Mouse (Mus musculus) neural tube, embryonic 12.5 days (tissue): ENCODE measurements around the gene Itgb2. TPM values are rescaled to one million over a fixed set of nuclear protein-coding genes. Genes with fewer than 3 reads are reported as not detected.

Source experiments
- ATAC-seq: fragments of 200-750 bp; cut with Nextera tagmentation; 2 replicates; pipeline ENCODE4 v1.8.0; 2017; ENCODE audit warnings: low read depth, mild to moderate bottlenecking, moderate TSS enrichment, moderate library complexity; ENCODE audit not compliant: low FRiP score
- H3K27ac ChIP-seq: fragments of 300-500 bp; sonication (generic); 2 replicates; pipeline ENCODE4 v1.5.1; 2016
- H3K27me3 ChIP-seq: fragments of 300-500 bp; sonication (generic); replicated peaks from 2 replicates; pipeline ENCODE4 v1.6.1; 2016; ENCODE audit warnings: mild to moderate bottlenecking
- H3K36me3 ChIP-seq: fragments of 300-500 bp; sonication (generic); 2 replicates; pipeline ENCODE4 v1.6.1; 2016; ENCODE audit warnings: mild to moderate bottlenecking
- H3K4me1 ChIP-seq: fragments of 300-500 bp; sonication (generic); 2 replicates; pipeline ENCODE4 v1.6.1; 2016
- H3K4me2 ChIP-seq: fragments of 300-500 bp; sonication (generic); replicated peaks from 2 replicates; pipeline ENCODE4 v1.6.1; 2016; ENCODE audit warnings: mild to moderate bottlenecking
- H3K4me3 ChIP-seq: fragments of 300-500 bp; sonication (generic); 2 replicates; pipeline ENCODE4 v1.5.1; 2016
- H3K9ac ChIP-seq: fragments of 300-500 bp; sonication (generic); 2 replicates; pipeline ENCODE4 v1.6.1; 2016; ENCODE audit warnings: mild to moderate bottlenecking
- H3K9me3 ChIP-seq: fragments of 300-500 bp; sonication (generic); 2 replicates; pipeline ENCODE4 v1.6.1; 2016; ENCODE audit warnings: mild to moderate bottlenecking
- WGBS: fragments of 180-500 bp; shearing (Covaris S2); methylation state at CpG from one replicate; pipeline ENCODE4 v1.1.7; 2016; 5-methylcytosine and 5-hydroxymethylcytosine counted together
- polyA plus RNA-seq: library from polyadenylated mRNA; unstranded; fragments of >200 nt; fragmentation: Nextera tagmentation; extraction: Ambion mirVana; gene quantifications from 2 replicates; pipeline ENCODE4 v1.2.1, GENCODE M21; 2016

The Itgb2 gene
- polyA plus RNA-seq, 1 experiment from 2014 or later: 1.4 TPM

- Histone ChIP-seq H3K27ac (peak overlapping the region; percentile 75; the same call in 1 of the 2 replicates), H3K9me3 (no peaks in the 10 kb centered on the region), H3K36me3 (peaks cover 15% of the 10 kb centered on the region), H3K4me1 (peaks cover 11% of the 10 kb centered on the region; the same call in 1 of the 2 replicates), H3K4me3 (peak overlapping the region; percentile 67), H3K9ac (peak overlapping the region; percentile 76; the same call in 1 of the 2 replicates), H3K4me2 (peak overlapping the region; percentile 70), H3K27me3 (no peaks in the 10 kb centered on the region)
- 42% methylated on average over 1 of the region's 1 CpGs for WGBS
- ATAC-seq: peak; percentile 19; the same call in 1 of the 2 replicates
Measured at GRCm38 (mm10) chr10:77605368-77605767, 75.3 kb downstream of the Itgb2 start.

DNA sequence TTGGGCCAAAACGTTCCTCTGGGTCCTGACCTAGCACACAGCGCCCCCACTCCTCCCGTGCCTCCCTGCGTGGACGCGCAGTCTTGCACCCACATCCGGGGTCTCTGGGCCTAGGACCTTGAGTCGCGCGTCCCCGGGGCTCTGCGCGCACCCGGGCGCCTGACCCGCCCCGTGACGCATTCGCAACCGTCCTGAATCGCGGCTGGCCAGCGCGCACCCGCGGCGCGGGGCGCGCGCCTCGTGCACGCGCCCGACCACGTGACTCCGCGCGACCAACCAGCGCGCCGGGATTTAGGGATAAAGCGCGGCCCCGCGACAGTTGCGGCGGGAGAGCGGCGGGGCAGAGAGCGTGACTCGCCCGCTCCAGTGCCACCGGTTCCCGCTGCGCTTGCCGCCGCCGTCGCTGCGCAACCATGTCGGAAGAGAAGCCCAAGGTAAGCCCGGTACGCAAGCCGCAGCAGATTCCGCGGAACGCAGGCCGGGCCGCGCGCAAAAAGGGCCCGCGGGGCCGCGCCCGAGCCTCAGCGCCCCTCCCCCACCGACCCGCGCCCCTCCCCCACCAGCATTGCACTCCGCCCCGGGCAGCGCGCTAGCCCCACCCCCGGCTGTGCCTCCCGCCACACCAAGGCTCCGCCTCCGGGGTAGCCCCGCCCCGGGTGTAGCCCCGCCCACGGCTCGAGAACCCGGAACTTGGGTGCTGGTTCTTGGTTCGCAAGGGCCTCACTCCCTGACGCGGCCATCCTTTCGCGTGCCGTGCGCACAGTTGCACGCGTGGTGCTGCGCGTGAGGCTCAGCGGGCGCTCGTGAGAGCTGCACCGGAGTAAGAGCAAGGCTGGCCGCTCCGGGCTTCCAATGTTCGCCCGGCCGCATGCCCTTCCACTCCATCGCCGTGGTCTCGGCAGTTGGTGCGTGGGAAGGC lies 76.1 kb downstream of the Itgb2 start, which contains the start of the genes Sumo3 and Gm49325:
TSS of gene Sumo3 (plus strand) at position 190 of the 919 bp plus-strand sequence.
TSS of gene Gm49325 (plus strand) at position 290 of the 919 bp plus-strand sequence.
- H3K4me3 ChIP-seq: peak within 1 kb of the TSS; percentile 67

DNA sequence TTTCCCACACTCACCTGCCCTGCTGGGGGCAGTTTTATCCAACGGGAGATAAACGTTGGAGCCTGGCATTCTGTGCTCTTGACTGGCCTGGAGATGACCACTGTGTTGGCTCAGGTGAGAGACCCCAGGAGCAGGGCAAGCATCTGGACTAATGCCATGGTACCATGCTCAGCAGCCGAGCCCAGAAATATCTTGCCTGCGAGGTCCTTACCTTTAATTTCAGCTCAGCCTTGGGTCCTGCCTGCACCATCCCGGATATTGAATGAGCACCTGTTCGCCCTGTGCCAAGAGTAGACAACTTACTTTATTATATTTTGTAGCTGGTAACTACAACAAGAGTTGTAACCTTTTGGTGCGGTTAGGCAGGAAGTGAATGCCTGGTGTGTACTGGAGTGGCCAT lies 76.8 kb downstream of the Itgb2 start:
- peak; percentile 39 for ATAC-seq
- no peaks in the 10 kb centered on the region for H3K27me3 ChIP-seq
- no peak overlapping the region for H3K27ac ChIP-seq

More for the DNA sequence above, 76.1 kb downstream of the Itgb2 start, which contains the start of the genes Sumo3 and Gm49325:
- no peaks in the 10 kb centered on the region for H3K9me3 ChIP-seq
- peaks cover 11% of the 10 kb centered on the region; the same call in 1 of the 2 replicates for H3K4me1 ChIP-seq
- H3K4me2 ChIP-seq: peak within 1 kb of the TSS; percentile 70
- ATAC-seq: peak; percentile 86
- 1% methylated on average over 114 of the region's 119 CpGs for WGBS
- peak within 1 kb of the TSS; percentile 75 for H3K27ac ChIP-seq
- no peaks in the 10 kb centered on the region for H3K27me3 ChIP-seq
- peak within 1 kb of the TSS; percentile 76 for H3K9ac ChIP-seq
- H3K36me3 ChIP-seq: peaks cover 23% of the 10 kb centered on the region

GRCm38 (mm10) chr10:77607441-77607840 lies 77.4 kb downstream of the Itgb2 start:
- no peak overlapping the region; the same call in 1 of the 2 replicates for H3K4me3 ChIP-seq
- H3K27me3 ChIP-seq: no peaks in the 10 kb centered on the region
- no peaks in the 10 kb centered on the region for H3K9me3 ChIP-seq
- H3K9ac ChIP-seq: peak overlapping the region; percentile 36; the same call in 1 of the 2 replicates
- peaks cover 11% of the 10 kb centered on the region; the same call in 1 of the 2 replicates for H3K4me1 ChIP-seq
- ATAC-seq: no peak
- WGBS: 73% methylated on average over 5 of the region's 5 CpGs
- peaks cover 36% of the 10 kb centered on the region for H3K36me3 ChIP-seq
- peak overlapping the region; percentile 70 for H3K4me2 ChIP-seq
- no peak overlapping the region for H3K27ac ChIP-seq

More for the DNA sequence above, 76.8 kb downstream of the Itgb2 start:
- peak overlapping the region; percentile 70 for H3K4me2 ChIP-seq
- H3K4me1 ChIP-seq: peaks cover 11% of the 10 kb centered on the region; the same call in 1 of the 2 replicates
- H3K9ac ChIP-seq: peak overlapping the region; percentile 76
- no peaks in the 10 kb centered on the region for H3K9me3 ChIP-seq
- H3K36me3 ChIP-seq: peaks cover 30% of the 10 kb centered on the region
- 47% methylated on average over 7 of the region's 7 CpGs for WGBS
- H3K4me3 ChIP-seq: peak overlapping the region; percentile 67

DNA sequence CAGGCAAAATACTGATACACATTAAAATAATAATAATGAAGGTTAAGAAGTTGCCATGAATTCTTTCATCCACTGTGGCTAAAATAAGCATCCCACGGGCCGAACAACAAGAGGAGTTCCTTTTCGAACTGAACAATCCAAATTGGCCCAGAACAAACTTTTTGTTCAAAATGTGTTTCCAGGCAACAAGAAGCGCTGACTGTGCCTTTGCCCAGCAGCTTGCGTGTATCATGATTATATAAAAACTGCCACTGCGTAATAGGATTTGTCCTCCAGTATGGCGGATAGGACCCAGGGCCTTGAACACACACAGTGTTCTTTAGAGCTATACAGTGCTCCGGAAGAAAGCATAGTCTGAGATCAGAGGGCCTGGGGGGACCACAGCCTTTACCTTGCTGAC lies 78.5 kb downstream of the Itgb2 start:
- ATAC-seq: no peak
- H3K27ac ChIP-seq: no peak overlapping the region
- 97% methylated on average over 8 of the region's 8 CpGs for WGBS
- no peaks in the 10 kb centered on the region for H3K27me3 ChIP-seq
- no peak overlapping the region for H3K4me2 ChIP-seq
- peaks cover 11% of the 10 kb centered on the region; the same call in 1 of the 2 replicates for H3K4me1 ChIP-seq
- no peaks in the 10 kb centered on the region for H3K9me3 ChIP-seq
- no peak overlapping the region for H3K9ac ChIP-seq
- H3K4me3 ChIP-seq: no peak overlapping the region
- peaks cover 47% of the 10 kb centered on the region for H3K36me3 ChIP-seq

- Histone ChIP-seq H3K4me2 (no peak overlapping the region), H3K27ac (no peak overlapping the region), H3K4me1 (peaks cover 11% of the 10 kb centered on the region; the same call in 1 of the 2 replicates), H3K36me3 (peaks cover 63% of the 10 kb centered on the region), H3K4me3 (no peak overlapping the region), H3K27me3 (no peaks in the 10 kb centered on the region), H3K9ac (no peak overlapping the region), H3K9me3 (no peaks in the 10 kb centered on the region)
- ATAC-seq: no peak
- WGBS: 92% methylated on average over 8 of the region's 8 CpGs
Measured at GRCm38 (mm10) chr10:77610221-77610961, 80.3 kb downstream of the Itgb2 start.

- Histone ChIP-seq H3K27ac (no peak overlapping the region), H3K36me3 (peaks cover 84% of the 10 kb centered on the region), H3K4me2 (no peak overlapping the region), H3K4me1 (no peaks in the 10 kb centered on the region), H3K27me3 (no peaks in the 10 kb centered on the region), H3K4me3 (no peak overlapping the region), H3K9me3 (no peaks in the 10 kb centered on the region), H3K9ac (no peak overlapping the region)
- WGBS: 85% methylated on average over 3 of the region's 3 CpGs
- ATAC-seq: no peak
Measured at GRCm38 (mm10) chr10:77613409-77613808, 83.4 kb downstream of the Itgb2 start.

Other genes with a start within 250 kb of the Itgb2 start
- gene Adarb1, start 112.0 kb upstream of the Itgb2 start, polyA plus RNA-seq: 9.0 and 9.2 TPM in 2 replicates
- 46.4 and 47.4 TPM in 2 replicates for gene Fam207a, start 14.5 kb upstream of the Itgb2 start, polyA plus RNA-seq
- gene Pttg1ip, start 51.5 kb downstream of the Itgb2 start, polyA plus RNA-seq: 67.8 and 71.1 TPM in 2 replicates
- 288 and 299 TPM in 2 replicates for gene Sumo3, start 75.8 kb downstream of the Itgb2 start, polyA plus RNA-seq
- gene Gm49325, start 75.9 kb downstream of the Itgb2 start, polyA plus RNA-seq: 7.6 and 11.0 TPM in 2 replicates
- 90.9 and 93.7 TPM in 2 replicates for gene Ube2g2, start 92.0 kb downstream of the Itgb2 start, polyA plus RNA-seq
- gene Tspear, start 156.3 kb downstream of the Itgb2 start, polyA plus RNA-seq: 0.98 and 1.2 TPM in 2 replicates
- gene Gm19402, start 160.5 kb downstream of the Itgb2 start, polyA plus RNA-seq: not detected in 2 replicates
- gene Gm9508, start 167.0 kb downstream of the Itgb2 start, polyA plus RNA-seq: not detected in 2 replicates
- not detected in 2 replicates for gene Gm10272, start 176.4 kb downstream of the Itgb2 start, polyA plus RNA-seq
- not detected in 2 replicates for gene Gm10024, start 181.2 kb downstream of the Itgb2 start, polyA plus RNA-seq
- not detected in 2 replicates for gene Gm10142, start 185.6 kb downstream of the Itgb2 start, polyA plus RNA-seq
- not detected in 2 replicates for gene Krtap12-1, start 190.3 kb downstream of the Itgb2 start, polyA plus RNA-seq
- not detected in 2 replicates for gene Gm10100, start 196.2 kb downstream of the Itgb2 start, polyA plus RNA-seq
- not detected in 2 replicates for gene Gm18596, start 212.4 kb downstream of the Itgb2 start, polyA plus RNA-seq
- not detected in 2 replicates for gene Gm9736, start 221.1 kb downstream of the Itgb2 start, polyA plus RNA-seq
- gene Gm3233, start 229.4 kb downstream of the Itgb2 start, polyA plus RNA-seq: not detected in 2 replicates
- not detected in 2 replicates for gene Gm3238, start 241.1 kb downstream of the Itgb2 start, polyA plus RNA-seq
- not detected in 2 replicates for gene Gm7138, start 246.7 kb downstream of the Itgb2 start, polyA plus RNA-seq